ENCODE assay signal across 9 mouse cellular contexts in the genomic region with DNA sequence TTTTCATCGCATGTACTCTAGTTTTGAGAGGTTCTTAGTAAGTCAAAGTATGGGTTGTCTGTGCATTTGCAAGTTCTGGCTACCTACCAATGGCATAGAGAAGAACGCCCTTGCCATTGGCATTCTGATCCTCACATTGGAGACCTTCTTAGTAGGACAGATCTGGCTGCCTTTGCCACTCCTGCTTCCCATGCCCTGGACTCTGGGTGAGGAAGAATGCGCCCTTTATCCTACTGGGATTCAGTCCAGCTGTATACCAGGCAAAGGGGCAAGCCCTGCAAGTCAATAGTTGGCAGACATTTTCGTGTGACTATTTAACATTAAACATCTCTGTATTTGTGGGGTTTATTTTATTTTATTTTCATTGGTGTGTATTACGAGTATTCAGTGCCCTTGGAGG. TPM values are rescaled to one million over a fixed set of nuclear protein-coding genes. Genes with fewer than 3 reads are reported as not detected.
DNase-seq lines count a peak whose midpoint lies in the region; TF ChIP-seq lines count a peak whose summit lies in the region.
"Had no signal": no experiment of that assay in that cellular context is flagged by ENCODE, and none has a peak within 500 bp of the region (broad histone marks: within the 10 kb centered on the region; RNA-seq: fewer than 3 reads in every experiment).

No protein-coding gene starts in this region.

- peak; percentile 42 for DNase-seq in gastrocnemius, adult 2 months
- no peak for DNase-seq in gastrocnemius, postnatal 4 days (ENCODE audit: low spot score in 2 of 2)
- DNase-seq in lung, postnatal 25 days (ENCODE audit: low spot score), result peak; percentile 19
- no peak for DNase-seq in lung, adult 2 months
- peak; percentile 37 for DNase-seq in brain, embryonic 14.5 days (ENCODE audit: low read depth)
- DNase-seq in kidney, postnatal 14 days, result peak; percentile 85
- DNase-seq in testis, postnatal 14 days (ENCODE audit: low spot score), result no peak
- no peak for DNase-seq in right cerebral cortex, adult 2 months (ENCODE audit: low spot score in 2 of 2)

- intact Hi-C loops in gastrocnemius, adult 2 months (cut with DNase I), result no loop called here

- no peak for TF ChIP-seq CTCF in gastrocnemius, adult 2 months (IDR thresholded peaks at IDR 0.05)
- TF ChIP-seq CTCF in lung, adult 2 months (IDR thresholded peaks at IDR 0.05; ENCODE audit: insufficient read depth, low read length), result no peak
- TF ChIP-seq CTCF in brain, embryonic 14.5 days (IDR thresholded peaks at IDR 0.05; ENCODE audit: borderline replicate concordance, extremely low read depth, insufficient read depth, insufficient read length), result no peak

- TF ChIP-seq POLR2A in lung, adult 2 months (IDR thresholded peaks at IDR 0.05; ENCODE audit: borderline replicate concordance, extremely low read depth, low read depth, low read length), result no peak
- no peak for TF ChIP-seq POLR2A in brain, embryonic 14.5 days (IDR thresholded peaks at IDR 0.05; ENCODE audit: borderline replicate concordance, extremely low read depth, insufficient read depth, insufficient read length, poor library complexity, severe bottlenecking)

- WGBS in lung, adult 2 months, result 68% methylated on average over 5 of the region's 5 CpGs

- H3K27ac ChIP-seq in gastrocnemius, adult 2 months, result peak overlapping the region; percentile 58
- H3K27ac ChIP-seq: neural tube, embryonic 13.5 days had no signal

- peak overlapping the region; percentile 15; the same call in 1 of the 2 replicates for H3K4me3 ChIP-seq in gastrocnemius, adult 2 months
- H3K4me3 ChIP-seq in lung, adult 2 months (replicated peaks; ENCODE audit: extremely low read depth, low read depth, low read length), result no peak overlapping the region
- H3K4me3 ChIP-seq: neural tube, embryonic 13.5 days had no signal

- H3K4me1 ChIP-seq in lung, adult 2 months (ENCODE audit: control insufficient read depth, insufficient read depth, low read length), result peaks cover 3% of the 10 kb centered on the region; the same call in 1 of the 2 replicates

RNA-seq across cellular contexts. Expression of gene Hsdl2, which starts 3.7 kb away (rescaled TPM):
- 10 to 100 TPM; 47.5 to 75.1 TPM for total RNA-seq in gastrocnemius, adult 2 months (2021)
- 10 to 100 TPM; 52.1 to 54.0 TPM for total RNA-seq in gastrocnemius, postnatal 4 days (2021)
- 7.5 and 16.1 TPM in 2 replicates for polyA plus RNA-seq in lung, adult 2 months (2012; rRNA removed)
- 16.6 and 22.6 TPM in 2 replicates for polyA plus RNA-seq in brain, embryonic 14.5 days (2012; rRNA removed)

RNA-seq across cellular contexts. Expression of gene Ptbp3, which starts 35.9 kb away (rescaled TPM):
- total RNA-seq in gastrocnemius, adult 2 months (2021), result 1 to 10 TPM; 6.7 to 10.0 TPM
- 10 to 100 TPM; 40.5 to 44.3 TPM for total RNA-seq in gastrocnemius, postnatal 4 days (2021)
- 30.3 and 40.5 TPM in 2 replicates for polyA plus RNA-seq in lung, adult 2 months (2012; rRNA removed)
- 14.0 and 18.6 TPM in 2 replicates for polyA plus RNA-seq in brain, embryonic 14.5 days (2012; rRNA removed)

RNA-seq across cellular contexts. Expression of gene E130308A19Rik, which starts 40.9 kb away (rescaled TPM):
- 1 to 10 TPM; 5.2 to 7.0 TPM for total RNA-seq in gastrocnemius, adult 2 months (2021)
- total RNA-seq in gastrocnemius, postnatal 4 days (2021), result 1 to 10 TPM; 8.1 to 8.6 TPM
- 6.8 and 8.3 TPM in 2 replicates for polyA plus RNA-seq in lung, adult 2 months (2012; rRNA removed)
- polyA plus RNA-seq in brain, embryonic 14.5 days (2012; rRNA removed), result 19.0 and 31.6 TPM in 2 replicates

Comparison
In these comparisons a context has a peak if more than half of its experiments do, and no peak if none do; other contexts are left out.
1. DNase-seq: peak in gastrocnemius, adult 2 months (single experiment), lung, postnatal 25 days (single experiment), brain, embryonic 14.5 days (single experiment) and kidney, postnatal 14 days (single experiment); none in gastrocnemius, postnatal 4 days (0 of 2), lung, adult 2 months (single experiment), testis, postnatal 14 days (single experiment) and right cerebral cortex, adult 2 months (0 of 2).